Mouse (Mus musculus): ENCODE results near the gene Tbr1.

Gene Tbr1

GRCm38 (mm10) chr2:61802656-61803251, at the start of gene Tbr1:
Gene Tbr1, plus strand, starts transcription at chr2:61802930.
- DNase-seq: no peak

- DNase-seq: no peak
Measured at GRCm38 (mm10) chr2:61754989-61755388, 47.7 kb upstream of the Tbr1 start.

DNA sequence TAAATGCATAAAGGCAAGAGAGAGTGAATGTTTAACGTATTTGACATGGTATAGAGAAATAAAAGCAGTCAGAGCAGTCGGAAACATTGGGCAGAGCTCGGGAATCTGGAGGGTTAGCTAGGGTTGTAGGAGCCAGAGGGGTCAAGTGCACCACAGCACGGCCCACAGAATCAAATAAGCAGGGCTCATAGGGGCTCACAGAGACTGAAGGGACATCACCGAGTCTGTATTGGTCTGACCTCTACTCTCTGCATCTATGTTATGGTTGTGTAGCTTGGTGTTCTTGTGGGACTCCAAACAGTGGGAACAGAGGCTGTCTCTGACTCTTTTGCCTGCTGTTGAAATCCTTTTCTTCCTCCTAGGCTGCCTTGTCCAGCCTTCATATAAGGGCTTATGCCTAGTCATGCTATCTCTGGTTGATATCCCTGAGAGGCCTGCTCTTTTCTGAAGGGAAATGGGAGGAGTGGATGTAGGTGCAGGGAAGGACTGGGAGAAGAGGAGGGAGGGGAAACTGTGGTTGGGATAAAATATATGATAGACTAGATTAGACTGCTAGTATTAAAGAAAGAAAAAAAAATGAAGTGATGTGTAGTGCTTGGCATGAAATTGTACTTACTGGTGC, 43.4 kb upstream of the Tbr1 start:
- DNase-seq: no peak

GRCm38 (mm10) chr2:61760044-61760443, 42.7 kb upstream of the Tbr1 start:
- no peak for DNase-seq

GRCm38 (mm10) chr2:61764470-61765105, 38.1 kb upstream of the Tbr1 start:
- DNase-seq: no peak

- DNase-seq: no peak
Measured at GRCm38 (mm10) chr2:61765526-61765925, 37.2 kb upstream of the Tbr1 start.

DNA sequence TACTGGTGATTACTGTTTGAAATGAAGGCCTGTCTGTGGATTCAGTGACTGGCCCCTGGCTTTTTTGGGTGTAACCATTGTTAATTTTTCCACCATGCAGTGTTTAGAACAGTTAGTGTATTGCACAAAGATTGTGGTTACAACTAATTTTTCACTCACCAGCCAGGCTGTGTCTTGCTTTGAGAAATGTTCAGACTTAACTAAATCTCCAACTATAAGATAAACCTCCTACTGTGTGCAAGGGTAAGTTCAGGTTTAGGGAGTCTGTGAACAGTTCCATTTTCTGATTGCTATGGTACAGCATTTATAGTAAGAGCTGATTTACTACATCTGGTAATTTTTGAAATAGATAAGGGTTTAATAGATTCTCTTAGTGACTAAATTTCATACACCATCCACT, 21.9 kb upstream of the Tbr1 start:
- DNase-seq: no peak

- no peak for DNase-seq
Measured at GRCm38 (mm10) chr2:61794960-61795359, 7.8 kb upstream of the Tbr1 start.

GRCm38 (mm10) chr2:61798048-61798447, 4.7 kb upstream of the Tbr1 start:
- no peak for DNase-seq

- no peak for DNase-seq
Measured at GRCm38 (mm10) chr2:61803443-61804367, 975 bp downstream of the Tbr1 start.

DNA sequence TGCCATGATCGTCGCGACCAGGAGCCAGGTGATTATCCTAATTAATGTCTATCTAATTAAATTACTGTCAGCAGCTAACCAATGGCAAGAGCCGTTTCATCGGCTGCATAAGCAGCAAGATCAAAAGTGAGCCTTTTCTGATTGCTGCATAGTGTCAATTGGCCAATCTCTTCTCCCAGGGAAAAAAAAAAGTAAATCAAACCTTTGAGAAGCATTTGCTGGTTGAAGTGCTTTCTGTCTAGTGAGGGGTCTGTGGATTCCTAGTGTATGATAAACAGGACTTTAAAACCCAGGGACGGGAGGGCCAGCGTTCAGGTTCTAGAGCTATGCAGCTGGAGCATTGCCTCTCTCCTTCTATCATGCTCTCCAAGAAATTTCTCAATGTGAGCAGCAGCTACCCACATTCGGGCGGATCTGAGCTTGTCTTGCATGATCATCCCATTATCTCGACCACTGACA, 1.7 kb downstream of the Tbr1 start:
- no peak for DNase-seq

DNA sequence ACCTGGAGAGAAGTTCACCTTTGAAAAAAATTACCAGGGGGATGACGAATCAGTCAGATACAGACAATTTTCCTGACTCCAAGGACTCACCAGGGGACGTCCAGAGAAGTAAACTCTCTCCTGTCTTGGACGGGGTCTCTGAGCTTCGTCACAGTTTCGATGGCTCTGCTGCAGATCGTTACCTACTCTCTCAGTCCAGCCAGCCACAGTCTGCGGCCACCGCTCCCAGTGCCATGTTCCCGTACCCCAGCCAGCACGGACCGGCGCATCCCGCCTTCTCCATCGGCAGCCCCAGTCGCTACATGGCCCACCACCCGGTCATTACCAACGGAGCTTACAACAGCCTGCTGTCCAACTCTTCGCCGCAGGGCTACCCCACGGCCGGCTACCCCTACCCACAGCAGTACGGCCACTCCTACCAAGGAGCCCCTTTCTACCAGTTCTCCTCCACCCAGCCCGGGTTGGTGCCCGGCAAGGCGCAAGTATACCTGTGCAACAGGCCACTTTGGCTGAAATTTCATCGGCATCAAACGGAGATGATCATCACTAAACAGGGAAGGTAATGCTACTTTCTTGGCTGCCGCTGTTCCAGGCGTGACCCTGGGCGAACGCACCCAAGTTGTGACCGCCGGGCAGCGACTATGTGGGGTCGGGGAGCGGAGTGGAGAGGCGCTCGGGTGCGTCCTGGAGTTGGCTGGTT, 2.3 kb downstream of the Tbr1 start:
- DNase-seq: no peak

DNA sequence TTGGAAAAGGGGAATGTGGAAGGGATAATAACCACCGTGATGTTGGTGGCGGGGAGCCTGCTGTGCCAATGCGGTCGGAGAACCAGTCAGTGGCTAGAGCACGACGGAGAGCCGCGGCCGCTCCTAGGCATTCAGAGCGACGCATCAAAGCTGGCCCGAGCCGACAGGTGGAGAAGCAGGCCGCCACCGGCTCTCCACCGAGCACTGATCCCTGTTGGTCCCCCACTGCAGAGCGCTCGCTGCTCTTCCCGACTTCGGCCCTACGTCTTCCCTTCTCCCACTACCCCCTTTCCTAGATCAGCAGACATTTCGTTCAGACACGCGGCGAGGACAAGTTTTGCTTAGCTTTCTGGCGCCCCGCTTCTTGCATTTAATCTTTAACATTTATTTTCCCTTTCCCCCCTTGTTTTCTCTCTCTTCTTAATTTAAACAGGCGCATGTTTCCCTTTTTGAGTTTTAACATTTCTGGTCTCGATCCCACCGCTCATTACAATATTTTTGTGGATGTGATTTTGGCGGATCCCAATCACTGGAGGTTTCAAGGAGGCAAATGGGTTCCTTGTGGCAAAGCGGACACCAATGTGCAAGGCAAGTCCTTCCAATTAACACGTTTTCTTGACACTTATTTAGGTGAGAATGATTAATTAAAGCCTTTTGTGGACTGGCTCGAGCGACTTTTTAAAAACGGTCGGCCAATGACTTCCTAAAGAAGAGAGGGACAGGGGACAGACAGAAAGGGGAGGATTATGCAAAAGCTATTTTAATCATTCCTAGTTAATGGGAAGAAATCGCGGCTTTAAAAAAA, 3.0 kb downstream of the Tbr1 start:
- DNase-seq: no peak

DNA sequence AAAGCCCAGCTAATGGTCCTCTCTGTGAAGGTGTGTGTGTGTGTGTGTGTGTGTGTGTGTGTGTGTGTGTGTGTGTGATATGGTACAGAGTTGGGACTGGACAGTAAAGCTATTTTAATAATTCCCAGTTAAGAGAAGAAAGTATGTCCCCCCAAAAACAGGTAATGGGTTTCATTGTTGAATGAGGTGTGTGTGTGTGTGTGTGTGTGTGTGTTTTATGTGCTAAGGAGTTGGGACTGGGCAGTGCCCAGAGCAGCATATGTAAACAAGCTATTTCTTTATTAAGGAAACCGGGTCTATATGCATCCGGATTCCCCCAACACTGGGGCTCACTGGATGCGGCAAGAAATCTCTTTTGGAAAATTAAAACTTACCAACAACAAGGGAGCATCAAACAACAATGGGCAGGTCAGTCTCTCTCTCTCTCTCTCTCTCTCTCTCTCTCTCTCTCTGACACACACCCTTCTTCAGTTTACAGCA, 3.7 kb downstream of the Tbr1 start:
- DNase-seq: no peak

GRCm38 (mm10) chr2:61807151-61807550, 4.4 kb downstream of the Tbr1 start:
- no peak for DNase-seq

DNA sequence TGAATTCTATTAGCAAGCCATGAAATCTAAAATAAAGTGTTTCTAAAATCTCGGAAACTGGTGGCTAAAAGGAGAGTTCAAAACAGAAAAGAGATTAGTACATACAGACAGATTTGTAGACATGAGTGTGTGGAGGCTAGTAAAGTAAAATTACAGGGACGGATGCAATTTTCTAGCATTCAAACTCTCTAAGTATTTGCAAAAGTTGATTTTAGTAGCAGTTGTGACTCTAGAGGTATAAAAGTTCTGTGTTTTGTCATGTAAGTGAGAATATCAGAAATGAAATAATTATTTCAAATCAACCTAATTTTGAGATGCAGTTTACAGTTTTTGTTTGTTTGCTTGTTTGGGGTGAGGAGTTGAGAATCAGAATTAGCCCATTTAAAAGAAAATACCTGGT, 5.1 kb downstream of the Tbr1 start:
- no peak for DNase-seq

DNA sequence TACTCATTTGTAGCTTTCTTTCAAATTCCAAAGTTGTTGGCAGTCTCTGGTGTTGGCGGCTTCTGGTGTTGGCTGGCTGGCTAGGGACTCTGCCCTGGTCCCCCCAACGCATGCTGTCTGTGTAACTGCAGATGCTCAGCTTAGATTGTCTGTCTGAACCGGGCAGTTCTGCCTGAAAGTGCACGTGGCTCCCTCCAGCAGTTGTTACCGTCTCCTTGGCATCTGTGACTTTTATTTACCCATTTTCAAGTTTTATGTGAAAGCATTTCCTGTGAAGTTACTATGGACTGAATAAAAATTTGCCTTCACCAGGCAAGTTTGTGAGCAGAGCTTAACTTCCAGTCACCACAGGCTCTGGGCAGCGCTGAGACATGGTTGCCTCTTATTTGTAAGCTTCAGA, 6.0 kb downstream of the Tbr1 start:
- no peak for DNase-seq

DNA sequence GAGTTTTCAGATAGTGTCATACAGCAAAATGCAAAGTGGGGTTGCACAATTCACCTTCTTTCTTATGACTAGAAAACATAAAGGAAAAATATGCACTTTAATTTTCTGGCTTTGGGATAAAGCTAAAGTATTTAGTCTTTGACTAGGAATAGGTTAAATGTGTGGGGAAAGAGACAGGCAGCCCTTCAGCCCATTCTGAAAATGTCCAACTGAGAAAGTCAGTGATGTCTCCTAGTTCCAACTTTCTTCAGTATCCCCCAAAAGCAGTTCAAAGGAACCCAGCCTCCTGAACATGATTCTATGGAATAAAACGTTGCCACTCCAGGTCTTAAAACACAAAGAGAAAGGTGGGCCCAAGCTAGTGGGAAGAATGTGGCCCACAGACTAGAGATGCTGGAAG, 6.7 kb downstream of the Tbr1 start:
- DNase-seq: no peak

GRCm38 (mm10) chr2:61810751-61811150, 8.0 kb downstream of the Tbr1 start:
- no peak for DNase-seq

DNA sequence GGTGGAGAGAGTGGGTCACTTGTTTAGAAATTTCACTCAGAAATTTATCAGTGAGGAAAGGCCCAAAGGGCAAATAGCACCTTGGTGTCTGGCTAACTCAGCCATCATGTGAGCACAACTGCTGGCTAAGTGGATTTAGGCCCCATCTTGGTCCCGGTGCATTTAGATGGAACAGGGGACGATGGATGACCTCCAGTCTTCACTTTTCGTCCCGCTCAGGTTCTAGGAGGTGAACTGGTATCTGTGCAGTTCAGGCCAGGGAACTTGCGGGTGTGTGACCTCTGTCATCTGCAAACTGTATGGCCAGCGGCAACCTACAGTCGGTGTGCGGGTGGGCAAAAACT, 8.4 kb downstream of the Tbr1 start:
- DNase-seq: no peak

- peak; percentile 37 for DNase-seq
Measured at GRCm38 (mm10) chr2:61811507-61812421, 9.0 kb downstream of the Tbr1 start.
